Mouse (Mus musculus): ENCODE measurements at regions not wholly inside any gene's neighbourhood (a gene's known extent, or its start where the extent isn't known, plus 50 kb on each side); places are given as distances from the start of the nearest gene placed in this dataset.

DNA sequence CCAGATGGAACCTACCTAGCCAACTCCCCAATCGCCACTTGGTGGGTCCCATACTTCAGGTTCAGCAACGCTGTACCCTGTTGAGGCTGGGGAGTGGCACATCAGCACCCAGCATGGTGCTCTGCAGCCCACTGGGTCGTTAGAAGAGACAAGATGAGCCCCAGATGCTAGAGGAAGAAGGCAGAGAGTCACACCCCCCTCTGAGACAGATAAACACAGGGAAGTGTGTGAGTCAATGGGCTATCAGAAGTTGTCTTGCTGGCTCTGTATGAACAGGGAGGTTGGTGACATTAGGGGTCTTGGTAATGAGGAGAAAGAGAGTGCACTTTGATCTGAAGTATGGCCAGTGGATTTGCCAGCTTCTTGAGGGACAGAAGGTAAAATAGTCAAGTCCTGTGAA, 101.7 kb upstream of the Mki67 start:
- DNase-seq (ENCODE audit: low read depth, low spot score): no peak

DNA sequence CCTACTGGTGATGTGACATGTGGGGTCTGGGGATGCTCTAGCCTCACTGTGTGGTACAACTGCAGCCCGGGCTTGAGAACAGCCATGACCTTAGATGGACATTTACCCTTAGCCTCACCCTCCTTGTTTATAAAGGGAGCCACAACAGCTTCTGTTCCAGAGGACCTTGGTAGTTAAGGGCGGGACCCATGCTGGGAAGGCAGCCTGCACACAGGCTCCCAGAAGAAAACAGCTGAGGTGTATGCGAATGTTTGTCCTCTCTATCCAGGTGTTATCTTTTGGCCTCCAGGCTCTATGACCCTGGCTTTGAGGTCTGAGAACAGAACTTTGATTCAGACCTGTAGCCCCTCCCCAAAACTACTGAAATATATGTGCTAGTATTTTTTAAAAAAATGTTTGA, 102.1 kb upstream of the Mki67 start:
- DNase-seq (ENCODE audit: low read depth, low spot score): no peak

DNA sequence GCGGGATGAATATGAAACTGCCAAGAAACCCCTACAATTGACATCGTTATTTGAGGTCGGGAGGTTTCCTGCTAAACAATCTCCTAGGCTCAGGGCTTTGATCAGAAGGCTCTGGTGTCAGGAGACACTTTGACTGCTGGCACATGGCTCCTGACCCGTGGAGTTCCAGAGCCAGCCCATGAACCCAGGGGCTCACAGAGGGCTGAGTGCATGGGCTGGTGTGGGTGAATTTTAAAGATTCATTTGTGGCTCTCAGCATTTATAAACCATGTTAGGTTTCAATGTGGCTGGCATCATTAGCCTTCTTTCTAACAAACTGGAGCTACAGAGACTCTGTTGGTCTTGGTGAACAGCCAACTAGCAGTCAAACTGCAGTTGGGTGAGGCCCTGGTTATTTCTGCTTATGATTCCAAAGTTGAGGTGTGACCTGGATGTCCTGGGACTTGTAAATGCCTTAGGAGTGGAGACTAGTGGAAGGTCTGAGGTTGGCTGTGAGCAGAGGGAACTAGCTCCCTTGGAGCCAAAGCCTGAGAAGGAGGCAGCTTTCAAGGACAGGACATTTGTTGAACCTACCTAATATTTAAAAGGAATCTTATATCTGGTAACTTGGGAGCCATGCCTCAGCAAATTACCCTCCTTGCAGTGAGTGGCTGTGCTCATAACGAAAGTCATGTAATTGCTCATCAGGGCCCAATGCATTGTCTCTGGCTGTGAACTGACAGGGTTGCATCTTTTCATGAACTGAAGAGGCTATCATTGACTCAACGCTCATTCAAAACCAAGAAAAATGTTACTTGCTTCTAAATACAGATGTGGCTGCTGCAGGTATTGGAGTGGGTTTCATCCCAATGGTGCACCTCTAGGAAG, 108.0 kb upstream of the Mki67 start:
- DNase-seq (ENCODE audit: low read depth, low spot score): no peak

DNA sequence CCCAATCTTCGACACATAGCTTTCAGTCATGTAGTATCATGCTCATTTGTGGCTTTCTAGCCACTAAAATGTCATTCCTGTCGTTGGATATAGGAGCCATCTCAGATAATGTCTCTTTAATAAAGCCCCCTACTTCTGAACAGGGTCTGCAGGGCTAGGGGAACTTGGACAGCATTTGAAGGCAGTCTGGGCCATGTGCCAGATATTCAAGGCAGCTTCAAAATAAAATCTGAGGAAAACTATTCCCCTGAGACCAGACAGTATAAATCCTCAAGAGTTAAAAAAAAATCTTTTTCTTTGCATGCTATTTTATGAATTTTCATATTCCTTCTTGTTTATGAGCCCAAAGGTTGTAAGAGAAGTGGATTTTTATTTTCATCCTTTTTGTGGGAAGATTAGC, 113.1 kb upstream of the Mki67 start:
- no peak for DNase-seq (ENCODE audit: low read depth, low spot score)

- DNase-seq (ENCODE audit: low read depth, low spot score): no peak
Observed at GRCm38 (mm10) chr7:135833425-135833824, 117.3 kb upstream of the Mki67 start.

GRCm38 (mm10) chr7:135836808-135837733, 120.9 kb upstream of the Mki67 start:
- peak; percentile 62 for DNase-seq (ENCODE audit: low read depth, low spot score)

DNA sequence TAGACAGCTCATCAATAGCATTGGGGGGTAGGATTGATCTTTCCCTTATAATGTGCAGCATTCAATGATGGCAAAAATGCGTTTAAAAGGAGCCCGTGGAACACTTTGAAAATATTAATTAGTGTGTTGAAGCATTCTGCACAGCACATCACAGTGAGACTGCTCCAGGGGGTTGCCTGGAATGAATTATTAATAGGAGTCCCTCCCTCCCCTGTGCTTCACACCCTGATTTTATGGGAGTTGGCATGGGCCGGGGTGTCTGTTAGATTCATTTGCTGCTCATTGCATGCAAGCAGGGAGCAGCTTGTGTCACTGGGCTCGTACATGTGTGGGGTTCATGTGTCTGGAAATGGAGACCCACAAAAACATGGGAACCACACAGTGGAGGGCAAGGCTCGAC, 127.9 kb upstream of the Mki67 start:
- no peak for DNase-seq (ENCODE audit: low read depth, low spot score)

DNA sequence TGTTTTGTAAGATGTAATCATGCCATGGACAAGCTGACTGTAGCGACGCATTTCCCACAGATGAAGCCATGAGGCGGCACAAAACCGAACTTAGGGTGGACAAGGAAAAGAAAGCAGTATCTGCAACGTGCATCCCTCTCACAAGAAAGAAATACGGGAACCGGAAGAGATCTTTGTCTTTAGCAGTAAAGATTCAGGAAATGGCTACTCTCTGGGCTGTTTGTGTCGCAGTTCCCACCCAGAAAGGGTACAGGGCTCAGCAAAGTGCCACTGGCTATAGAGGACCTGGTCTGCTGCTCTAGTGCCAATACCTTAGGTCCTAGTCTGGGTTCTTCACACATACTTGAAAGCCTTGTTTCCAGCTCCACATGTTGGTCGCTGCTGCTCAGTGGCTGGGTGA, 131.1 kb upstream of the Mki67 start:
- DNase-seq (ENCODE audit: low read depth, low spot score): no peak

GRCm38 (mm10) chr7:135848170-135848569, 132.0 kb upstream of the Mki67 start:
- no peak for DNase-seq (ENCODE audit: low read depth, low spot score)

- DNase-seq (ENCODE audit: low read depth, low spot score): no peak
Observed at GRCm38 (mm10) chr7:135848833-135849232, 132.7 kb upstream of the Mki67 start.

GRCm38 (mm10) chr7:135853127-135853813, 137.1 kb upstream of the Mki67 start:
- peak; percentile 29 for DNase-seq (ENCODE audit: low read depth, low spot score)

- no peak for DNase-seq (ENCODE audit: low read depth, low spot score)
Observed at GRCm38 (mm10) chr7:135853814-135854324, 137.7 kb upstream of the Mki67 start.

DNA sequence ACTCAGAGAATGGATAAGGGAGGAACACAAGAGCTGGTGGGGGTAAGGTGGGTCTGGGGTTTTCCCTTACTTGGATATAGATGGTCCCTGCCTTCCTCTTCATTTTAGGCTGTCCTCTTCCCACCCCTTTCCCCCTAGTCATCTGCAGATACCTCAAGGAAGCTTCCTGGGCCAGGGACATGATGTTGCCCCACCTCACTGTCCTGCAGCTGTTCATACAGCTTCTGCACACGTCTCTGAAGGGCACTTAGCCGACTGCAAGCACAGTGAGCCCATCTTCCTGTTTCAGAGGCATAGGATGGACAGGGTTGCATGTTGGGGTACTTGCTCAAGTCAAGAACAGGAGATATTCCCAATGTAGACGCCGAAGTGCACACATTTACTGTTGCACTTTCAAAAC, 144.1 kb upstream of the Mki67 start:
- no peak for DNase-seq (ENCODE audit: low read depth, low spot score)

GRCm38 (mm10) chr7:135860741-135861408, 144.7 kb upstream of the Mki67 start:
- DNase-seq (ENCODE audit: low read depth, low spot score): no peak

- no peak for DNase-seq (ENCODE audit: low read depth, low spot score)
Observed at GRCm38 (mm10) chr7:135861409-135861805, 145.2 kb upstream of the Mki67 start.

- DNase-seq (ENCODE audit: low read depth, low spot score): no peak
Observed at GRCm38 (mm10) chr7:135863581-135864426, 147.6 kb upstream of the Mki67 start.

DNA sequence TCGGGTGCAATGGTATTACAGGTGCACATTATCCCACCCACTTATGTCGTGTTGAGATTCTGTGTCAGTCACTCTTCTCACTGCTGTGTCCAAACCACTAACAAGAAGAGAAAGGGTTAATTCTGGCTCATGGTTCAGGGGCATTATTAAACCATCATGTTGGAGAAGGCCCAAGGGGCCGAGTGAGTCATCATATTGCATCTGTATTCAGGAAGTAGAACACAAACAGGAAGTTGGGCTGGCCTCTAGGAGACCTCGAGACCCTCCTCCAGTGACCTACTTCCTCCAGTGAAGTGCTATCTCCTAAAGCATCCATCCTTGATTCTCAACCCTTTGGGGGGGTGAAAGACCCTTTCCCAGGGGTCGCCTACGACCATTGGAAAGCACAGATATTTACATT, 154.8 kb upstream of the Mki67 start:
- no peak for DNase-seq (ENCODE audit: low read depth, low spot score)

DNA sequence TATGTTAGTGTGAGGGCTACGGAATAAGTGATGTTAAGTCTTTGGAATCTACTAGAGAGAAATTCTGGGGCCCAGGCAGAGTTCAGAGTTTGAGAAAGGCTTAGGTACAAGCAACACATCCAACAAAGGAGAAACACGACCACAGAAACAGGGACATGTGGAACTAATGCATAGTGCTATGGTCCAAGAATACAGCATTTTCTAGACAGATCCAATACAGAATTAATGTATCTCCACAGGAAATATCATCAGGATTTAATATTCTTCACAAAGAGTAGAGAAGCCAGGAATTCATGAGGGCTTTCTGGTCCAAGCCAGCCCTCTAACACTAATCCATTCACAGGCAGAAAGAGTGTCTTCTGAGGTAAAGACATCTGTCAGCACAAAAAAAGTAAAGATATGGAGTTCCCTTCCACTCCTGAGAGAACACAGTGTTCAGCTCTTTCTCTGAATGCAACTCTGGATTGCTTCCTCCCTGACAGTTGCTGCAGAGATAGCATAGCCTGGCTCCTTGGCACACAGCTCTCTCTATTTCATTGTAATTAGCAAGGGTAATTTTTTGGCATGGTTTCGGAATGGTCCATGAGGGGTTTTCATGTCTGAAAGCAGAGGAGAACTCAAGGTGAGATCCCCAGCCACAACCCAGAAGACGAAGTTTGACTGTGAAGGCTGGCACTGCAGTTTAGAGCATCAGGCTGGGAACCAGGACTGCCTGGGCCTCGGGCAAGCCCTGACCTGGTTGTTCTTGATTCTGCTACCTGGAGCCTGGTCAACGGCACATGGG, 161.1 kb upstream of the Mki67 start:
- no peak for DNase-seq (ENCODE audit: low read depth, low spot score)

DNA sequence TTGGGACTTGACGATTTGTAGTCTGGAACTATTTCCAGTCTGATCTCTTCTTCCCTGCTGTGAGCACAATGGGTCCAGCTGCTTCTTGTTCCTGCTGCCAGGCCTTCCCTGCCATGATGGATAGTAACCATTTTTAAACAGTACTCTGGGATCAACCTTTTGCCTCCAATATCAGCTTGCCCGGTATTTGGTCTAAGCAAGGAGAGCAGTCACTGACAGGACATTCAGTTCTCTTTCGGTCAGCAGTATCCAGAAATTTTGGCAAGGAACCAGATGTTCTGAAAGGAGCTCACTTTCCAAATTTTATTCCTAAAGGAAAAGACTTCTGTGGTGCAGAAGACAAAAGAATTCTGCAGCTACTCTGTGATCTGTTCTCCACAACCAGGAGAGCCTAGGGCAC, 162.6 kb upstream of the Mki67 start:
- no peak for DNase-seq (ENCODE audit: low read depth, low spot score)

DNA sequence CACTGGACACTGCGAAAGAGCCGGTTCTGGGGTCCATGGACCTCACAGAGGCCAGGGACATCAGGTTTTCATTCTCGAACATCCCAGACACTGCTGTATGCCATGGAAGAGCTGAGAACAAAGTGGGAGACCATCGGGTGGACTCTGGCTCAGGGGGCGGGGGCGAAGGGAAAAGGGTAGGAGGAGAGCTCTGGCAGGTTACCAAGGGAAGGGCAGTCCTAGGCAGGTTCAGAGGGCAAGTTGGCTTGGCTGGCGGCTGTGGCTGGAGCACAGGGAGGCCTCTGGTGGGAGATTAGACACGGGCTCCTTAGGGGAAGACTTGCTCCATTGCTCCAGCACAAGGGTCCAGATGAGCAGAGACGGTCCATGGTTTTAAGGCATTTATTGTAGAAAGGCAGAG, 164.3 kb upstream of the Mki67 start:
- DNase-seq (ENCODE audit: low read depth, low spot score): no peak
